Mouse (Mus musculus) ovary, postnatal 10 days (tissue): ENCODE measurements around the gene Tmppe.

Experiments used
- DNase-seq: peaks from one replicate; pipeline ENCODE4 v3.0.0; 2022; ENCODE audit warnings: low spot score

Tmppe gene

DNA sequence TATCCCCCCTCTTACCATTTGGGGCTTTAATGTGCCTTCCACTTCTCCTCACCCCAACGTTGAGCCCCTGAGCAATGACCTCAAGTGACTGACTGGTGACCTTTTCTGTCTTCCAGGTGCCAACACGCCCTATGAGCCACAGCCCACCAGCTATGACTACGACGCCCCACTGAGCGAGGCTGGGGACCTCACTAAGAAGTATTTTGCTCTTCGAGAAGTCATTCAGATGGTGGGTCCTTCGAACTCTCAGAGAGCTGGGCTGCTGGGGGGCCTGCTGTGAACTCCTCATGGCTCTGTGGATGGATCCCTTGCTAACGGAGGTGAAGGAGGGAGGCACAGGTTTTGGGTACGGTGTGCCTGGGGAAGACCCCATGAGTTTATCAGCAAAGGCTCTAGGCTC lies 42.0 kb downstream of the Tmppe start:
- DNase-seq, result no peak

GRCm38 (mm10) chr9:114443351-114443750 lies 42.4 kb downstream of the Tmppe start:
- no peak for DNase-seq

- no peak for DNase-seq
These were observed 46.0 kb downstream of the Tmppe start for GRCm38 (mm10) chr9:114446887-114447286.

DNA sequence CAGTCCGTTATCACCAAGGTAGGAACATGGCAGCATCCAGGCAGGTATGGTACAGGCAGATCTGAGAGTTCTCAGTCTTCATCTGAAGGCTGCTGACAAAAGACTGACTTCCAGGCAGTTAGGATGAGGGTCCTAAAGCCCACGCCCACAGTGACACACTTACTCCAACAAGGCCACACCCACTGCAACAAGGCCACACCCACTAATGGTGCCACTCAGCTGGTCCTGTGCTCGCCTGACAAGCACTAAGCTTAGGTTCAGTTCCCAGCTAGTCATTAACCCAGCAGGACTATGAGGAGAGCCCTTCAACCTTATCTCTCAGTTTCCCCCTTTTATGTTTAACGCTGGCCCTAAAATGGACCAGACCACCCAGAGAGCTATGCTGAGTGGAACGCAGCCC lies 47.8 kb downstream of the Tmppe start:
- DNase-seq, result no peak

GRCm38 (mm10) chr9:114449120-114449754 lies 48.3 kb downstream of the Tmppe start:
- DNase-seq, result no peak

GRCm38 (mm10) chr9:114451615-114452014 lies 50.7 kb downstream of the Tmppe start:
- DNase-seq, result no peak

- no peak for DNase-seq
These were observed 51.5 kb downstream of the Tmppe start for GRCm38 (mm10) chr9:114452418-114452817.

DNA sequence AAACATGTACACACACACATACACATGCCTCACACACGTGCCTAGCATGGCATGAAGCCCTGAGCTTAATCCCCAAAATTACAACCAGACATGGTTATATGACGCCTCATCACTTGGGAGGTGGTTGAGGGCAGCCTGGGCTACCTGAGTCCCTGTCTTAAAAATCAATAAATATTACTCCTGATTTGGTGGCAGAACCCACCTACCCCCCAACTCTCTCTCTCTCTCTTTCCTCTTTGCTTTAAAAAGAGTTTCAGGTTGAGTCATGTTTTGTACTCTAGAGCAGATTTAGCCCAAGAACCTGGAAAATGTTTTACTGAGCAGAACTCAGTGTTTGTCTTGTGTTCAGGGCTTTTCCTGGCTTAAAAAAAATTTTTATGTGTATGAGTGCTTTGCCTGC lies 54.5 kb downstream of the Tmppe start:
- DNase-seq, result no peak
